Mouse (Mus musculus) MEL (cell line): ENCODE results near the gene Sec24d.

Experiments
- CTCF ChIP-seq, 3 experiments: IDR thresholded peaks in 2 of 3; conservative IDR thresholded peaks in 1 of 3; 2 replicates each; pipeline ENCODE4 v1.5.1; 2011 to 2012; ENCODE audit warnings: low read length in 3 of 3, low read depth in 2 of 3, mild to moderate bottlenecking in 2 of 3, improper control_type of control experiment in 1 of 3, inconsistent platforms in 1 of 3, mixed read lengths in 1 of 3, moderate library complexity in 1 of 3; ENCODE audit not compliant: control insufficient read depth in 1 of 3, insufficient read depth in 1 of 3, poor library complexity in 1 of 3, severe bottlenecking in 1 of 3
- ELF1 ChIP-seq: IDR thresholded peaks from 2 replicates; pipeline ENCODE4 v1.6.1; 2014; ENCODE audit warnings: low read depth, mild to moderate bottlenecking, inconsistent platforms, low read length, improper control_type of control experiment, moderate library complexity
- EP300 ChIP-seq, 2 experiments: IDR thresholded peaks; 2 replicates each; pipeline ENCODE4 v1.6.1; 2011; ENCODE audit warnings: improper control_type of control experiment in 2 of 2, low read length in 2 of 2, low read depth in 1 of 2, mild to moderate bottlenecking in 1 of 2
- ETS1 ChIP-seq: IDR thresholded peaks from 2 replicates; pipeline ENCODE4 v1.6.1; 2012; ENCODE audit warnings: low read depth, mild to moderate bottlenecking, inconsistent platforms, low read length, improper control_type of control experiment, moderate library complexity
- GATA1 ChIP-seq: IDR thresholded peaks from 2 replicates; pipeline ENCODE4 v1.6.1; 2011; ENCODE audit warnings: low read depth, low read length, improper control_type of control experiment
- MEF2A ChIP-seq: IDR thresholded peaks from 2 replicates; pipeline ENCODE4 v1.6.1; 2014; ENCODE audit warnings: low read depth, mild to moderate bottlenecking, inconsistent platforms, low read length, improper control_type of control experiment; ENCODE audit not compliant: poor library complexity, insufficient replicate concordance, severe bottlenecking; ENCODE audit errors: extremely low read depth
- POLR2A ChIP-seq, 2 experiments: IDR thresholded peaks; 2 replicates each; pipeline ENCODE4 v1.6.1; 2011 to 2012; ENCODE audit warnings: low read length in 2 of 2, mild to moderate bottlenecking in 2 of 2, control low read depth in 1 of 2, improper control_type of control experiment in 1 of 2, low read depth in 1 of 2, moderate library complexity in 1 of 2; ENCODE audit not compliant: control insufficient read depth in 1 of 2, insufficient read depth in 1 of 2, poor library complexity in 1 of 2
- UBTF ChIP-seq: IDR thresholded peaks from 2 replicates; pipeline ENCODE4 v1.6.1; 2012; ENCODE audit warnings: low read depth, mild to moderate bottlenecking, inconsistent platforms, low read length, improper control_type of control experiment, moderate library complexity, borderline replicate concordance; ENCODE audit not compliant: insufficient read depth

DNA sequence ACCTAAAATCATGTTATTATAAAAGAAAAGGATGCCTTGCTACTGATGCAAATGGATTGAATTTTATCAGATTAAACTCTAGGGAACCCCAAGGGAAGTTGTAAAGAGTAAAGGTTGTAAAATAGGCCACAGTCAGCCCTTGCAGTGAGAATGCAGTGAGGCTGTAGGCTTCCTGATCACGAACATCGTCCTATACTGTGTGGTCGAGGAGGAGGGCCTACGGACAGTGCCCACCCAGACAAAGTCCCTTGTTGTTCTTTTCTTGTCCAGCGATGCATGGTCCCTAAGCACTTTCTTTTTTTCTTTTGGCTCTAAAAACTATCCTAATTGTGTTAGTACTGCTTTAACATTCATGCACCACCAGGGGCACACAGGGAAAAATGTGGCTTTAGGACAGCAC is 145.9 kb downstream of the Sec24d start:
- TF ChIP-seq CTCF (IDR thresholded peaks at IDR 0.05 in 2 of 3, conservative IDR thresholded peaks at IDR 0.05 in 1 of 3; ENCODE audit: control insufficient read depth in 1 of 3, insufficient read depth in 1 of 3, low read depth in 2 of 3, low read length in 3 of 3, poor library complexity in 1 of 3, severe bottlenecking in 1 of 3): no peak
- no peak for TF ChIP-seq UBTF
- no peak for TF ChIP-seq EP300 (IDR thresholded peaks at IDR 0.05; ENCODE audit: low read depth in 1 of 2, low read length in 2 of 2)
- no peak for TF ChIP-seq POLR2A (IDR thresholded peaks at IDR 0.05; ENCODE audit: control insufficient read depth in 1 of 2, insufficient read depth in 1 of 2, low read depth in 1 of 2, low read length in 2 of 2, poor library complexity in 1 of 2)
- TF ChIP-seq GATA1: no peak
- TF ChIP-seq MEF2A: no peak
- TF ChIP-seq ELF1: no peak
- no peak for TF ChIP-seq ETS1
